Mouse (Mus musculus) hindbrain, embryonic 13.5 days (tissue): ENCODE results near the gene Gm20696. TPM values are rescaled to one million over a fixed set of nuclear protein-coding genes. Genes with fewer than 3 reads are reported as not detected.

Source experiments
- ATAC-seq: fragments of 200-750 bp; cut with Nextera tagmentation; 2 replicates; pipeline ENCODE4 v1.8.0; 2017; ENCODE audit warnings: moderate TSS enrichment; ENCODE audit not compliant: low FRiP score
- H3K27ac ChIP-seq: fragments of 300-500 bp; sonication (generic); 2 replicates; pipeline ENCODE4 v1.5.1; 2015; ENCODE audit warnings: inconsistent platforms, mild to moderate bottlenecking, moderate library complexity
- H3K27me3 ChIP-seq: fragments of 300-500 bp; sonication (generic); 2 replicates; pipeline ENCODE4 v1.6.1; 2015; ENCODE audit warnings: mild to moderate bottlenecking, inconsistent platforms
- H3K36me3 ChIP-seq: fragments of 300-500 bp; sonication (generic); 2 replicates; pipeline ENCODE4 v1.6.1; 2015; ENCODE audit warnings: mild to moderate bottlenecking, inconsistent platforms
- H3K4me1 ChIP-seq: fragments of 300-500 bp; sonication (generic); replicated peaks from 2 replicates; pipeline ENCODE4 v1.6.1; 2015; ENCODE audit warnings: inconsistent platforms
- H3K4me2 ChIP-seq: fragments of 300-500 bp; sonication (generic); 2 replicates; pipeline ENCODE4 v1.6.1; 2015; ENCODE audit warnings: inconsistent platforms, mild to moderate bottlenecking, moderate library complexity
- H3K4me3 ChIP-seq: fragments of 300-500 bp; sonication (generic); 2 replicates; pipeline ENCODE4 v1.5.1; 2015; ENCODE audit warnings: mild to moderate bottlenecking, inconsistent platforms
- H3K9ac ChIP-seq: fragments of 300-500 bp; sonication (generic); 2 replicates; pipeline ENCODE4 v1.6.1; 2015; ENCODE audit warnings: mild to moderate bottlenecking, inconsistent platforms
- H3K9me3 ChIP-seq: fragments of 300-500 bp; sonication (generic); 2 replicates; pipeline ENCODE4 v1.6.1; 2016; ENCODE audit warnings: inconsistent platforms
- WGBS: fragments of 180-500 bp; shearing (Covaris S2); methylation state at CpG from one replicate; pipeline ENCODE4 v1.1.7; 2015; 5-methylcytosine and 5-hydroxymethylcytosine counted together
- polyA plus RNA-seq: library from polyadenylated mRNA; unstranded; fragments of >200 nt; fragmentation: Nextera tagmentation; extraction: Ambion mirVana; gene quantifications from 2 replicates; pipeline ENCODE4 v1.2.1, GENCODE M21; 2015

The Gm20696 gene
- polyA plus RNA-seq, 1 experiment from 2014 or later, result 2.7 TPM

- 44% methylated on average over 20 of the region's 20 CpGs for WGBS
- peaks cover 13% of the 10 kb centered on the region; the same call in 1 of the 2 replicates for H3K27me3 ChIP-seq
- peaks cover 41% of the 10 kb centered on the region for H3K4me1 ChIP-seq
- ATAC-seq, result no peak
- H3K9me3 ChIP-seq, result no peaks in the 10 kb centered on the region
- H3K27ac ChIP-seq, result no peak overlapping the region; the same call in 1 of the 2 replicates
- H3K4me3 ChIP-seq, result no peak overlapping the region
- H3K9ac ChIP-seq, result no peak overlapping the region
- H3K36me3 ChIP-seq, result no peaks in the 10 kb centered on the region
- H3K4me2 ChIP-seq, result no peak overlapping the region
These were observed 398.2 kb downstream of the Gm20696 start for GRCm38 (mm10) chr6:99268171-99269061.

DNA sequence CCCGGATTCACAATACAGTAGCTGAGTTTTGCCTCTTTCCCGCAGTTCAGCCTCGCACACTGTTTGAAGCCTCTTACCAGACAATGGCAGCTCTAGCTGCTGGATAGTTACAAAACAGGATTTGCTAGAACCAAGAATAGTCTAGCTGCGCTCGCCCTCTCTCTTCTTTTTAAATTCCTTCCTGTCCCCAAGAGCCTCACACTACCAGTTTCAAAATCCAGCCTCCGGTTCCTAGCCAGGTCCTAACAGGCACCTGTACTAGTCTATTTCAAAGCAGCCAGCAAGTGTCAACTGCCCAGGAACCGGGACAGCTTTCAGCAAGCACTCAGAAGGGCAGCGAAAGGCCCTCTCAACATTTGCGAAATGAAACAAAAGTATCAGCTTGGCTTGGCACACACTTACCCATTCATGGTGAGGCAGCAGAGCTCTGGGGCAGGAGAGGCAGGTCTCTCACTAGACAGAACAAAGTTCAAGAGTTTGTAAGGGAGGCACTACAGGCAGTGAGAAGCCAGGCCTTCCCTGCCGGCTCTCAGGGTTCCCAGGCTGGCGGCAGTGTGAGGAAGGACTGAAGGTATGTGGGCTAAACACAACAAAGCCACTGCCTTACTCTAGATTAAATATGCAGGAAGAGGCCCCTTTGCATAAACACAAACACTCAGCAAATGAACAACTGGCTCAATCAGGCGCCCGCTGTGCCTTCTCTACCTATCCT is 400.5 kb downstream of the Gm20696 start:
- H3K9ac ChIP-seq, result peak overlapping the region; percentile 4; the same call in 1 of the 2 replicates
- peak overlapping the region; percentile 66; the same call in 1 of the 2 replicates for H3K27ac ChIP-seq
- no peaks in the 10 kb centered on the region for H3K9me3 ChIP-seq
- H3K27me3 ChIP-seq, result peaks cover 13% of the 10 kb centered on the region; the same call in 1 of the 2 replicates
- no peaks in the 10 kb centered on the region for H3K36me3 ChIP-seq
- H3K4me1 ChIP-seq, result peaks cover 49% of the 10 kb centered on the region
- peak overlapping the region; percentile 27 for H3K4me2 ChIP-seq
- H3K4me3 ChIP-seq, result 0 out of 2 replicates have a peak overlapping the region, but pooled peaks have one; percentile 8
- no peak for ATAC-seq
- 17% methylated on average over 13 of the region's 13 CpGs for WGBS

GRCm38 (mm10) chr6:99265173-99265572 is 401.4 kb downstream of the Gm20696 start:
- H3K4me3 ChIP-seq, result no peak overlapping the region
- WGBS, result 31% methylated on average over 4 of the region's 4 CpGs
- H3K27ac ChIP-seq, result no peak overlapping the region
- no peaks in the 10 kb centered on the region for H3K36me3 ChIP-seq
- no peaks in the 10 kb centered on the region for H3K9me3 ChIP-seq
- H3K4me1 ChIP-seq, result peaks cover 49% of the 10 kb centered on the region
- peak overlapping the region; percentile 27; the same call in 1 of the 2 replicates for H3K4me2 ChIP-seq
- H3K27me3 ChIP-seq, result peaks cover 13% of the 10 kb centered on the region; the same call in 1 of the 2 replicates
- ATAC-seq, result no peak
- no peak overlapping the region for H3K9ac ChIP-seq

DNA sequence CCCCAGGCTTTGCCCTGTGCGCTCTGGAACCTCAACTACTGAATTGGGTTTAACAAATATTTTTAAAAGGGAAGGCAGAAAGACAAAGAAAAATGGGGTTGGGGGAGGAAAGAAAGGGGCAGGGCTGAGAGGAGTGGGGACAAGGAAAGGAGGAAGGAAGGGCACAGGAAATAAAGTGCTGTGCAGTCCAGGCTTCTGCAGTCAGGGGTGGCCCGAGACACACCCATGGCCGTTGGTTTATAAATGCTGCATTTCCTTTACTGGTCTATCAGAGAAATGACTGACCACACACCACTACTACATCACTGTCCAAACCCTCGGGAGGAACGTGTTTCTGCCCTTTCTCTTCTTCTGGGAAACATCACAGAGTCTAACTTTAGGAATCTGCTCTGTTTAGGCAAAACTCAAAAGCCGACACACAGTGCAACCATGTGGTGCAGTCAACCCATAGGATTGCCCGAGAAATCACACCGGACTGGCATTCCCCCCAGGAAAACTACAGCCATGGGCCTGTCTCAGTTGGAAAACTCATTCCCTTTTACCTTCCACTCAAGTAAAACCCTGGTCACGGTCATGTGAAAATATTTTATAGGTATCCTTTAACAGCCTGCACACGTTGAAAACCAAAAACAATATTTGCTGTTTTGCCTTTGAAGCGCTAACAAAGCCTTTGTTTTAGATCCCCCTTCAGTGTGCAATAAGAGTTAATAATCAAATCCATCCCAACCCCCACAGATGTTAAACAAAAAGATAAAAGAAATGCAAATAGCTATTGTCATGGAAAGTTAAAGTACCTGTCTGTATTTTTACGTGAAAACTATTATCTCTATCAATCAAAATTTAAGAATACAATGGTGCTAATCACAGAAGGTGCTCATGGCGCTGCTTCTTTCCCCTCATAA is 402.2 kb downstream of the Gm20696 start:
- peaks cover 49% of the 10 kb centered on the region for H3K4me1 ChIP-seq
- peaks cover 13% of the 10 kb centered on the region; the same call in 1 of the 2 replicates for H3K27me3 ChIP-seq
- H3K9ac ChIP-seq, result 0 out of 2 replicates have a peak overlapping the region, but pooled peaks have one; percentile 8
- no peak overlapping the region for H3K4me3 ChIP-seq
- H3K36me3 ChIP-seq, result no peaks in the 10 kb centered on the region
- peak overlapping the region; percentile 13; the same call in 1 of the 2 replicates for H3K4me2 ChIP-seq
- no peak for ATAC-seq
- H3K9me3 ChIP-seq, result no peaks in the 10 kb centered on the region
- WGBS, result 20% methylated on average over 13 of the region's 13 CpGs
- no peak overlapping the region for H3K27ac ChIP-seq

DNA sequence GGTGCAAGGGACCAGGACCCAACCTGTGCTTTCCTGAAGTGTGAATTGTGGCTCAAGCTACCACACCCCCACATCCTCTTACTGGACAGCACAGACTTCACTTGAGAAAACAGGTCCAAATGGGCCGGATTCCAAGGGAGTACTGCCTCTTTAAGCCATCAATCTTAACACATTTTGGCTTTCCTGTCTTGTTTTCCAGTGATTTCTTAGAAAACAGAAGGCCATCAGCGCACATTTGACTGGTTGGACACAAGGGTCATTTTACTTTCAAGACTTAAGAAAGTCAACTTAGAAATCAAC is 402.8 kb downstream of the Gm20696 start:
- no peak for ATAC-seq
- H3K9me3 ChIP-seq, result no peaks in the 10 kb centered on the region
- H3K4me2 ChIP-seq, result no peak overlapping the region; the same call in 1 of the 2 replicates
- WGBS, result 36% methylated on average over 2 of the region's 2 CpGs
- H3K9ac ChIP-seq, result no peak overlapping the region
- no peak overlapping the region for H3K4me3 ChIP-seq
- peaks cover 48% of the 10 kb centered on the region for H3K4me1 ChIP-seq
- no peak overlapping the region for H3K27ac ChIP-seq
- H3K27me3 ChIP-seq, result peaks cover 13% of the 10 kb centered on the region; the same call in 1 of the 2 replicates
- H3K36me3 ChIP-seq, result no peaks in the 10 kb centered on the region

DNA sequence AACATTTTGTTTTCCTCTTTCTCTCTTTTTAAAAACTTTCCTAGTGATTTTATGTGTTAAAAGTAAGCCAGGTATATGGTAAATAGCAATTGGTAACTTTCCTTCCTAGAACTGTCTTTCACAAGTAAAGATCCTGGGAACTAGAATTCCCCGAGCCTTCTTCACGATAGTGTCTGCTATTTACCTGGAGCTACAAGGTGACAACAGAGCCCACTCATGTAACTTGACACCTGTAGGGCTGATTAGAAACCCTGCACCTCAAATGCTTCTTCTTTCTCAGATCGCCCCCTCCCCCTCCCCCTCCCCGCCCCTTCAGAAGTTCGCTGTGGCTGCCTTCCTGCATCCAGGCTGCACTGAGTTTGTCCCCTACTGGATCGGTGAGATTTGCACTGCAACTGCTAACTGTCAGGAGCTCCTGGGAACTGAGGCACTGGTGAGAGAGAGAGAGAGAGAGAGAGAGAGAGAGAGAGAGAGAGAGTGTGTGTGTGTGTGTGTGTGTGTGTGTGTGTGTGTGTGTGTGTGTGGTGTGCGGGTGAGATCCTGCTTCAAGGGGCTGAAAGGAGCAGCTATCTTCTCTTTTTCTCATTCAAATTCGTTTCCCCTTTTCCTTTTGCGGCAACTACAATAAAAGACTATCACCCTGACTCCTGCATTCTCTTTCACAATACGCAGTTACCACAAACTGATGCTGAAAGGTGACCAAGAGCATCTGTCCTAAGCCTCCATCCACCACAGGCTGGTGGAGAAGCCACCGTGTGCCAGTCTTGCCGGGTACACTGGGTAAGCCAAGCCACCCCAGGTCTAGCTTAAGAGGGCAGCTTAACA is 403.3 kb downstream of the Gm20696 start:
- no peaks in the 10 kb centered on the region for H3K36me3 ChIP-seq
- no peaks in the 10 kb centered on the region for H3K9me3 ChIP-seq
- H3K4me2 ChIP-seq, result no peak overlapping the region; the same call in 1 of the 2 replicates
- no peak for ATAC-seq
- H3K27me3 ChIP-seq, result peaks cover 13% of the 10 kb centered on the region; the same call in 1 of the 2 replicates
- 17% methylated on average over 10 of the region's 12 CpGs for WGBS
- H3K9ac ChIP-seq, result no peak overlapping the region
- H3K4me1 ChIP-seq, result peaks cover 43% of the 10 kb centered on the region
- no peak overlapping the region for H3K4me3 ChIP-seq
- no peak overlapping the region for H3K27ac ChIP-seq

- no peak for ATAC-seq
- peaks cover 38% of the 10 kb centered on the region for H3K4me1 ChIP-seq
These were observed 404.9 kb downstream of the Gm20696 start for GRCm38 (mm10) chr6:99261737-99262130.

DNA sequence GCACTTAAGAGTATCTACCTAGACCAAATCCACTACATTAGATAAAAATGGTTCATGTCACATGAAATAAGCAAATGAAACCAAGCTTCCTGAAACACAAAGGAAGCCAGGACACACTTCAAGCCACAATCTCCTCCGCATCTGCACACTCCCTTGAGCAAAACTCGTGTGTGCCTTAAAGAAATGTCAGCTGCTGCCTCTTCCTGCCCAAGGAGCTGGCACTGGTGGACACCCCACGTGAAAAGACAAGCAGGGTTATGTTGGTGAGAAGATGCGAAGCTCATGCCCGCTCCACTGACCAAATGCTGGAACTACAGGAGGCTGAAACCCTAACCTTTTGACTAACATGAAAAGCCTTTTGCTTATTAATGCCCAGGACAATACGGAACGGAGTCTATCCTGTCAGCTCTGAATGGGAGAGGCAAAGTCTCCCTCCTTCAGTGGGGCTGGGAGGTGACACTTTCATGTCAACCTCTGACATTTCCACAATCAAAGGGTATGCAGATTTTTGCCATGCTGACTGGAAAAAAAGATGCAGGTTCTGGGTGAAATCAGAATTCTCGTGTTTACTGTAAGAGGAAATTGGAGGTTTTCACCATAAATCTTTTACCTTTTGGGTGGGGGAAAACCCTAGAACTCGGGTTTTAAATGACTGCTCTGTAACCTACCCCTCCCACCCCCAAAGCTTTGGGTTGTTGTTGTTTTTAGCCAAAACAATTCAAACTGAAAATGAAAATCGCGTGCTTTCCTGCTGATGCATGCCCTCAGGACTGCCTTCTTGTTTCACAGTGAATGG is 405.5 kb downstream of the Gm20696 start:
- no peaks in the 10 kb centered on the region for H3K9me3 ChIP-seq
- no peak overlapping the region for H3K9ac ChIP-seq
- no peak for ATAC-seq
- WGBS, result 43% methylated on average over 11 of the region's 11 CpGs
- no peak overlapping the region for H3K4me3 ChIP-seq
- H3K27me3 ChIP-seq, result peaks cover 10% of the 10 kb centered on the region; the same call in 1 of the 2 replicates
- H3K4me2 ChIP-seq, result no peak overlapping the region
- no peaks in the 10 kb centered on the region for H3K36me3 ChIP-seq
- H3K4me1 ChIP-seq, result peaks cover 32% of the 10 kb centered on the region
- no peak overlapping the region for H3K27ac ChIP-seq

More at GRCm38 (mm10) chr6:99261737-99262130, 404.9 kb downstream of the Gm20696 start:
- Histone ChIP-seq H3K27me3 (peaks cover 13% of the 10 kb centered on the region; the same call in 1 of the 2 replicates), H3K9ac (no peak overlapping the region), H3K4me3 (no peak overlapping the region), H3K36me3 (no peaks in the 10 kb centered on the region), H3K27ac (no peak overlapping the region), H3K9me3 (no peaks in the 10 kb centered on the region), H3K4me2 (no peak overlapping the region)
- 56% methylated on average over 4 of the region's 4 CpGs for WGBS

GRCm38 (mm10) chr6:99258346-99258745 is 408.3 kb downstream of the Gm20696 start:
- no peak overlapping the region for H3K9ac ChIP-seq
- H3K4me1 ChIP-seq, result peaks cover 8% of the 10 kb centered on the region
- no peak overlapping the region for H3K27ac ChIP-seq
- H3K9me3 ChIP-seq, result no peaks in the 10 kb centered on the region
- H3K4me3 ChIP-seq, result no peak overlapping the region
- 79% methylated on average over 5 of the region's 5 CpGs for WGBS
- no peak for ATAC-seq
- H3K27me3 ChIP-seq, result no peaks in the 10 kb centered on the region
- no peak overlapping the region for H3K4me2 ChIP-seq
- no peaks in the 10 kb centered on the region for H3K36me3 ChIP-seq

DNA sequence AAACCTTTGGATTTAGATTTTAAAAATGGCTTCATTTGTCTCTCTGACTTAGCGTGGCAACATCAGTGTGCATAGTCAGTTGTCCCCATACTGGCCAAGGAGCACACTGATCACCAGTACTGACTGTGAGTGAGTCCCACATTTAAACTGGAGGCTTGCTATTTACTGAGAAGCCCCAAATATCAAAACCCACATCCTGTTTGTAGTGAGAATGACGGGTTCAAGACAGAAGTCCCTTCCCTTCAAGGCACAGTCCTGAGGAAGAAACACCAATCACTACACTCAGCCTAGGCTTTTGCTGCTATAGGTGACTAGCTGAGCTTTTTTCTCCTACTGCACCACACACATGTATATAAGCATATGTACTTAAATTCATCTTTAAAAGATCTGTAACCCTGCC is 408.9 kb downstream of the Gm20696 start:
- Histone ChIP-seq H3K4me2 (no peak overlapping the region), H3K9ac (no peak overlapping the region), H3K36me3 (no peaks in the 10 kb centered on the region), H3K4me3 (no peak overlapping the region), H3K27ac (no peak overlapping the region), H3K27me3 (no peaks in the 10 kb centered on the region), H3K4me1 (peaks cover 5% of the 10 kb centered on the region), H3K9me3 (no peaks in the 10 kb centered on the region)
- WGBS, result 83% methylated on average over 2 of the region's 2 CpGs
- no peak for ATAC-seq
